Mouse (Mus musculus): ENCODE measurements around the gene Tekt2.

Gene Tekt2

GRCm38 (mm10) chr4:126309211-126309921 is 16.1 kb downstream of the Tekt2 start:
- WGBS = 24% methylated on average over 20 of the region's 20 CpGs

DNA sequence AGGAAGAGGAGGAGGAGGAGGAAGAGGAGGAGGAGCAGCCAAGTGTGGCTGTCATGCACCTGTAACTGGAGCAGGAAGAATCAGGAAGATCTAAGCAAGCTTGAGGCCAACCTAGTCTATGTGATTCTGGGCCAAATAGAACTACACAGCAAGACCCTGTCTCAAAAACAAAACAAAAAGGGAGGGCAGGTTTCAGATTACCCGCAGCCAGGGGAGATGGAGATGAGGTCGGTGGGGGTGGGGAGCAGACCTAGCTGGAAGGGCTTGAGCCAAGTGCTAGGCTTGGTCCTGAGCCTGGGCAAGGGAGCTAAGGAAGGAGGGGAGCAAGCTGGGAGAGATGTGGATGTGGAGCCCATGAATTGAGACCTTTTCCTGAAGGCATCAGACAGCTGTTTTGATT is 18.7 kb downstream of the Tekt2 start:
- WGBS = 28% methylated on average over 2 of the region's 2 CpGs

DNA sequence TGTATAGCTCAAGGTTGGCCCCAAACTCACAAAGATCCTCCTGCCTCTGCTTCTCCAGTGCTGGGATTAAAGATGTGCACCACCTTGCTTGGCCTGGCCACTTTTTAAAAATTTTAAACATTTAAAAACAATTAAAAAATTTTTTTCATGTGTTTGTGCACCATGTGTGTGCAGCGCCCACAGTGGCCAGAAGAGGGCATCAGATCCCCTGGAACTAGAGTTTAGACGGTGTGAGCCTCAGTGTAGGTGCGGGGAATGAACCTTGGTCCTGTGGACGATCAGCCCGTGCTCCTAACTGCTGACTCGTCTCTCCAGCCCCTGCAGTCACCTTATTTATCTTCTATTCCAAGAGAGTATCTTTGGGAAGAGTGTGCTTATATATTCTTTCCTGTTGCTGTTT is 19.4 kb downstream of the Tekt2 start:
- 89% methylated on average over 6 of the region's 6 CpGs for WGBS

- 83% methylated on average over 1 of the region's 1 CpGs for WGBS
Observed at GRCm38 (mm10) chr4:126305428-126305827, 20.1 kb downstream of the Tekt2 start.

DNA sequence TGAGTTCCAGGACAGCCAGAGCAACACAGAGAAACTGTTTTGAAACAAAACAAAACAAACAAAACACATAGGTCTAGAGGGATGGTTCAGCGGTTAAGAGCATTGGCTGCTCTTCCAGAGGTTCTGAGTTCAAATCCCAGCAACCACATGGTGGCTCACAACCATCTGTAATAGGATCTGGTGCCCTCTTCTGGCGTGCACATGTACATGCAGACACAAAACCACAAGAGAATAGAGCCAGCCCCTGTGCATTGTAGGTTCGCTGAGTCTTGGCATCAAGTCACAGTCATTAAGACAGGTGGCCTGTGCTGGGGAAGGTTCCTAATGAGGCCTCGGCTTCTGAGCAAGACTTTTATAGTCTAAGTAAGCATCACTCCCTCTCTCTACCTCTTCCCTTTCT is 21.6 kb downstream of the Tekt2 start:
- WGBS = 58% methylated on average over 4 of the region's 4 CpGs

GRCm38 (mm10) chr4:126301584-126302309 is 23.7 kb downstream of the Tekt2 start:
- 26% methylated on average over 27 of the region's 27 CpGs for WGBS

GRCm38 (mm10) chr4:126300916-126301583 is 24.4 kb downstream of the Tekt2 start:
- WGBS = 3% methylated on average over 46 of the region's 50 CpGs

- 2% methylated on average over 34 of the region's 34 CpGs for WGBS
Observed at GRCm38 (mm10) chr4:126296617-126297101, 28.8 kb downstream of the Tekt2 start.

GRCm38 (mm10) chr4:126295937-126296336 is 29.6 kb downstream of the Tekt2 start:
- WGBS = 54% methylated on average over 4 of the region's 4 CpGs

- whole genome bisulfite sequencing = 89% methylated on average over 6 of the region's 6 CpGs
Observed at GRCm38 (mm10) chr4:126295152-126295551, 30.3 kb downstream of the Tekt2 start.

- 46% methylated on average over 13 of the region's 13 CpGs for WGBS
Observed at GRCm38 (mm10) chr4:126291196-126291595, 34.3 kb downstream of the Tekt2 start.

DNA sequence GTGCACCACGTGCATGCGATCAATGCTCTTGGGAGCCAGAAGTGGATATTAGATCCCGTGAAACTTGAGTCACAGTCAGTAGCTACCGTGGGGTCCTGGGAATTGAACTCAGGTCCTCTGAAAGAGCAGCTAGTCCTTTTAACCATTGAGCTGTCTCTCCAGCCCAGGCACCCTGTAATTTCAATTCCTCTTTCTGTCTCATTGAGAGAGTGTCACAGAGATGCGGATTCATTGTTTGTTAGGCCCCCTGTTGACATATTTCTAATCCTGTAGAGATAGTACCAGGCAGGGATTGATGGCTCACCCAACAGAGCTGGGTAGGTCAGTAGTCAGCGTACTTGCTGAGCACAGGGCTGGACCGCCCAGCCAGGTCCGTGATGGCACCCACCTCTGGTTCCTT is 35.2 kb downstream of the Tekt2 start:
- WGBS = 91% methylated on average over 8 of the region's 8 CpGs

- 59% methylated on average over 17 of the region's 17 CpGs for WGBS
Observed at GRCm38 (mm10) chr4:126288085-126288666, 37.3 kb downstream of the Tekt2 start.

DNA sequence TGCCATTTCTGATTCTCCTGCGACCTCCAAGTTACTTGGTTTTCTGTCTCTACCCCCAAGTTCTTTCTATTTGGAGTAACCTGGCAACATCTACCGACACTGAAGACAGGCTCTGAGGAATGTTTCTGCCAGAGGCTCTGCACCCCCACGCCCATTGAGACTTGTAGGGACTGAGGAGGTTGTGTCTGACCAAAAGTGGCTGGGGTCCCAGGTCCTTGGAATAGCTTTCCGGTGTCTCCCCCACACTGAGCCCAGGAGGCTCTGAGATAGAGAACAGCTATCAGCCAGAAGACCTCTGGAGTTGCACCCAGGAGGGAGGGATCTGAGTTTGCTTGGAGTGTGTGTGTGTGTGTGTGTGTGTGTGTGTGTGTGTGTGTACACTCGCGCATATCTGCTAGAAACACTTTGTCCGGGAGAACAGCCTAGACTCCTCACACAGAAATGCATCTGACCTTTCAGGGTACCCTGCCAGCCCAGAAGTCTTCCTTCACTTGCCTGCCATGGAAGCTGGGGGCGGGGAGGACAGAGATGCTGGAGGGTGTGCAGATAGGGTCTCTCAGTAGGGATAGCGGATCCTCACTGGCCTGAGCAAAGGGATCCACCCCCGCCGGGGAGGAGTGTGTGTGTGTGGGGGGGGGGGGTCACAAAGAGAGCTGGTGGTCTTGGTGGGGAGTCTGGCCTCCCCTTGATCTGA is 38.0 kb downstream of the Tekt2 start:
- WGBS = 37% methylated on average over 11 of the region's 11 CpGs

- 3% methylated on average over 37 of the region's 42 CpGs for WGBS
Observed at GRCm38 (mm10) chr4:126286492-126286891, 39.0 kb downstream of the Tekt2 start, which contains the start of gene Col8a2. Gene Col8a2, plus strand, starts transcription at chr4:126286793.

- WGBS = 92% methylated on average over 8 of the region's 8 CpGs
Observed at GRCm38 (mm10) chr4:126283582-126283981, 41.9 kb downstream of the Tekt2 start.

- 86% methylated on average over 9 of the region's 9 CpGs for WGBS
Observed at GRCm38 (mm10) chr4:126281706-126282105, 43.8 kb downstream of the Tekt2 start.

- 77% methylated on average over 9 of the region's 9 CpGs for WGBS
Observed at GRCm38 (mm10) chr4:126278961-126279360, 46.5 kb downstream of the Tekt2 start.

DNA sequence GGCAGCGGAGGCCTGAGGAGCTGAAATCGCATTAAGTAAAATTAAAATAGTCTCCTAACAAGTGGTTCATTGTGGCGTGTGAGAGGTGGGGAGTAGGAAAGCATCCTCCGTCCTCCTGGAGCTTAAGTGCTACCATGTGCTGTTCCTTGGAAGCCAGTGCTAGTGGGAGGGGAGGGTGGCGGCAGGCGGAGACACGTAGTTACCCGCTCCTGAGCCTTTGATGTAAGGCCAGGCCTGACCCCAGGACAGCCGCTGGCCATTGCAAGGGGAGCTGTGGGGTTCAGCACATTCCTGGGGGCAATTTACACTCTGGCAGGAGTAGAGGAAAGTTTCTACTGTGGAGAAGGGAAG is 46.9 kb downstream of the Tekt2 start:
- 44% methylated on average over 9 of the region's 9 CpGs for WGBS

DNA sequence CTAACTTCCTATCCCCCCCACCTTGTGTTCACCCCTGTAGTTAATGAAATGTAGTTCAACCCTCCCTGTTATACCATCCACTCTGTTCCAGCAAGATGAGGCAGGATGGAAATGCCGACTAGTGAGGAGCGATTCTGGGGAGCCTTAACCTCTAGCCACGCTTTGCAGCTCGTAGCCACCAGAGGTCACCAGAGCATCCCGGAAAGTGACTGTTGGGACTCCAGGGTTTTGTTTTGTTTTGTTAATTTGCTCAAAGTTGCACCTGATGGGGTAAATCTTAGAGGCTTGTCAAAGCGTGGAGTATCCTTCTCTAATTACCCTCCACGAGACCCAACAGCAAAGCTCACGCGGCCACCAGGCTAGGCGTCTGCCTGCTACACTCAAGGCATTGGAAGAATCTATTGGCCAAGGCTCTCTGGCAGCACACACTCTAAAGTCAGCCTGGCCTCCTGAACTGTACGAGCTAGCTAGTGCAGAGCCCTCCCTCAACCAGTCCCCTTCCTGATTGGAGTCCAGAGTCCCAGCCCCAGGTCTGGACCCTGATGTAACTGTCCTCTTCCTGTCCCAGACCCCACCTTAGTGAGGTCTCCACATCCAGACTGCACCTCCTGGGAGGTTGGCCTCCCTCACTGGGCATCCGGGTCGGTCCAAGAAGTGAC is 47.5 kb downstream of the Tekt2 start:
- 27% methylated on average over 13 of the region's 13 CpGs for WGBS

DNA sequence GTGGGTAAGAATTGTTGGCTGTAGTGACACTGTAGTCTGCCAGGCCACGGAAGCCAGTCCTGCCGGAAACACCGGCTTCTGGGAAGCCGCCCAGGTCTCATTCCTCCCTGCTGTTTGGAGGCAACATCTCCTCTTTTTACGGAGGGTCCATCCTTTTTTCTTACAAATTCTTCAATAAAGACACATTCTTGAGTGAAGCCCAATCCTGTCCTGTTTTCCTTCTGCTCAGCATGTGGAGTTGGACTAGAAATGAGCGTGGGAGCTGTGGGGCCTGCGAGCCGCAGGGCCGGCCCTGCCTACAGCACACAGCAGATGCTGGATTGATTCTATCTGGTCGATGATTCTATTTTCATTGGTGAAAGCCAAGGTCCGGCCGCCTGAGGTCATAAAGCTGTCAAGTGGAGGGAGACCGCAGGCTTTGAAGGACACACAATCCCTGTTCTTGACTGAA is 49.8 kb downstream of the Tekt2 start:
- WGBS = 65% methylated on average over 13 of the region's 13 CpGs
